Mouse (Mus musculus): Measurements from ENCODE around the gene Mrpl57. TPM values are rescaled to one million over a fixed set of nuclear protein-coding genes. Genes with fewer than 3 reads are reported as not detected.
A peak's percentile ranks its signal among the peaks of the same experiment; 100 is the strongest.
"Not testable (repeated sequence)": the region's sequence is repeated elsewhere in the genome, so short reads cannot be mapped to it uniquely, and the experiment has no call there.

Gene Mrpl57
- polyA plus RNA-seq, 1 experiment from 2014 or later: 157 TPM

- Histone ChIP-seq H3K9ac (ENCODE audit: low read length) (no peak overlapping the region), H3K9me3 (replicated peaks; ENCODE audit: control insufficient read depth, low read length) (no peaks in the 10 kb centered on the region), H3K36me3 (ENCODE audit: control insufficient read depth, insufficient read depth, low read length) (peaks cover 19% of the 10 kb centered on the region), H3K4me3 (replicated peaks; ENCODE audit: low read length) (no peak overlapping the region), H3K4me1 (ENCODE audit: control insufficient read depth, insufficient read depth, low read length) (no peaks in the 10 kb centered on the region; the same call in 1 of the 2 replicates), H3K4me2 (ENCODE audit: low read depth, low read length) (no peak overlapping the region), H3K27me3 (ENCODE audit: control insufficient read depth, insufficient read depth, low read length) (no peaks in the 10 kb centered on the region), H3K27ac (ENCODE audit: low read length) (no peak overlapping the region)
- no peak for ATAC-seq (ENCODE audit: insufficient read depth, low FRiP score)
- WGBS: 69% methylated on average over 5 of the region's 5 CpGs
Measured at GRCm38 (mm10) chr14:57808558-57808957, 17.5 kb upstream of the Mrpl57 start.

GRCm38 (mm10) chr14:57810886-57811285 lies 15.1 kb upstream of the Mrpl57 start:
- no peaks in the 10 kb centered on the region; the same call in 1 of the 2 replicates for H3K4me1 ChIP-seq (ENCODE audit: control insufficient read depth, insufficient read depth, low read length)
- WGBS: 67% methylated on average over 2 of the region's 2 CpGs
- peak; percentile 72 for ATAC-seq (ENCODE audit: insufficient read depth, low FRiP score)

GRCm38 (mm10) chr14:57811844-57812243 lies 14.2 kb upstream of the Mrpl57 start:
- Histone ChIP-seq H3K9ac (ENCODE audit: low read length) (no peak overlapping the region), H3K36me3 (ENCODE audit: control insufficient read depth, insufficient read depth, low read length) (peaks cover 18% of the 10 kb centered on the region), H3K27ac (ENCODE audit: low read length) (no peak overlapping the region), H3K9me3 (replicated peaks; ENCODE audit: control insufficient read depth, low read length) (no peaks in the 10 kb centered on the region), H3K27me3 (ENCODE audit: control insufficient read depth, insufficient read depth, low read length) (no peaks in the 10 kb centered on the region), H3K4me2 (ENCODE audit: low read depth, low read length) (no peak overlapping the region), H3K4me3 (replicated peaks; ENCODE audit: low read length) (no peak overlapping the region), H3K4me1 (ENCODE audit: control insufficient read depth, insufficient read depth, low read length) (no peaks in the 10 kb centered on the region; the same call in 1 of the 2 replicates)
- no peak for ATAC-seq (ENCODE audit: insufficient read depth, low FRiP score)
- WGBS: 98% methylated on average over 5 of the region's 5 CpGs

More at GRCm38 (mm10) chr14:57810886-57811285, 15.1 kb upstream of the Mrpl57 start:
- H3K9me3 ChIP-seq (replicated peaks; ENCODE audit: control insufficient read depth, low read length): no peaks in the 10 kb centered on the region
- no peaks in the 10 kb centered on the region for H3K27me3 ChIP-seq (ENCODE audit: control insufficient read depth, insufficient read depth, low read length)
- H3K4me2 ChIP-seq (ENCODE audit: low read depth, low read length): no peak overlapping the region
- no peak overlapping the region for H3K4me3 ChIP-seq (replicated peaks; ENCODE audit: low read length)
- H3K36me3 ChIP-seq (ENCODE audit: control insufficient read depth, insufficient read depth, low read length): peaks cover 25% of the 10 kb centered on the region
- H3K9ac ChIP-seq (ENCODE audit: low read length): no peak overlapping the region
- H3K27ac ChIP-seq (ENCODE audit: low read length): peak overlapping the region; percentile 78

GRCm38 (mm10) chr14:57820839-57821238 lies 5.2 kb upstream of the Mrpl57 start:
- Histone ChIP-seq H3K9me3 (replicated peaks; ENCODE audit: control insufficient read depth, low read length) (no peaks in the 10 kb centered on the region), H3K27me3 (ENCODE audit: control insufficient read depth, insufficient read depth, low read length) (no peaks in the 10 kb centered on the region), H3K4me1 (ENCODE audit: control insufficient read depth, insufficient read depth, low read length) (peaks cover 7% of the 10 kb centered on the region), H3K36me3 (ENCODE audit: control insufficient read depth, insufficient read depth, low read length) (peaks cover 13% of the 10 kb centered on the region; the same call in 1 of the 2 replicates), H3K9ac (ENCODE audit: low read length) (no peak overlapping the region), H3K4me2 (ENCODE audit: low read depth, low read length) (no peak overlapping the region), H3K4me3 (replicated peaks; ENCODE audit: low read length) (no peak overlapping the region), H3K27ac (ENCODE audit: low read length) (no peak overlapping the region)
- 74% methylated on average over 4 of the region's 4 CpGs for WGBS
- ATAC-seq (ENCODE audit: insufficient read depth, low FRiP score): no peak

- Histone ChIP-seq H3K9me3 (replicated peaks; ENCODE audit: control insufficient read depth, low read length) (no peaks in the 10 kb centered on the region), H3K4me2 (ENCODE audit: low read depth, low read length) (peak overlapping the region; percentile 83), H3K27me3 (ENCODE audit: control insufficient read depth, insufficient read depth, low read length) (no peaks in the 10 kb centered on the region), H3K4me1 (ENCODE audit: control insufficient read depth, insufficient read depth, low read length) (peaks cover 17% of the 10 kb centered on the region), H3K36me3 (ENCODE audit: control insufficient read depth, insufficient read depth, low read length) (no peaks in the 10 kb centered on the region), H3K4me3 (replicated peaks; ENCODE audit: low read length) (peak overlapping the region; percentile 68), H3K27ac (ENCODE audit: low read length) (peak overlapping the region; percentile 91; the same call in 1 of the 2 replicates), H3K9ac (ENCODE audit: low read length) (peak overlapping the region; percentile 90)
- no peak for ATAC-seq (ENCODE audit: insufficient read depth, low FRiP score)
- WGBS: 60% methylated on average over 1 of the region's 1 CpGs
Measured at GRCm38 (mm10) chr14:57827284-57827683, 1.2 kb downstream of the Mrpl57 start.

GRCm38 (mm10) chr14:57833526-57833925 lies 7.5 kb downstream of the Mrpl57 start:
- Histone ChIP-seq H3K36me3 (ENCODE audit: control insufficient read depth, insufficient read depth, low read length) (peaks cover 12% of the 10 kb centered on the region; the same call in 1 of the 2 replicates), H3K27me3 (ENCODE audit: control insufficient read depth, insufficient read depth, low read length) (no peaks in the 10 kb centered on the region), H3K9ac (ENCODE audit: low read length) (no peak overlapping the region), H3K27ac (ENCODE audit: low read length) (no peak overlapping the region), H3K4me3 (replicated peaks; ENCODE audit: low read length) (no peak overlapping the region), H3K9me3 (replicated peaks; ENCODE audit: control insufficient read depth, low read length) (no peaks in the 10 kb centered on the region), H3K4me1 (ENCODE audit: control insufficient read depth, insufficient read depth, low read length) (no peaks in the 10 kb centered on the region), H3K4me2 (ENCODE audit: low read depth, low read length) (no peak overlapping the region)
- ATAC-seq (ENCODE audit: insufficient read depth, low FRiP score): no peak
- 91% methylated on average over 2 of the region's 2 CpGs for WGBS

GRCm38 (mm10) chr14:57835157-57835556 lies 9.1 kb downstream of the Mrpl57 start:
- WGBS: 88% methylated on average over 10 of the region's 10 CpGs
- no peaks in the 10 kb centered on the region for H3K27me3 ChIP-seq (ENCODE audit: control insufficient read depth, insufficient read depth, low read length)
- ATAC-seq (ENCODE audit: insufficient read depth, low FRiP score): no peak

GRCm38 (mm10) chr14:57844535-57844934 lies 18.5 kb downstream of the Mrpl57 start:
- 90% methylated on average over 3 of the region's 3 CpGs for WGBS
- H3K9ac ChIP-seq (ENCODE audit: low read length): no peak overlapping the region
- H3K27ac ChIP-seq (ENCODE audit: low read length): no peak overlapping the region
- no peaks in the 10 kb centered on the region for H3K9me3 ChIP-seq (replicated peaks; ENCODE audit: control insufficient read depth, low read length)
- H3K4me2 ChIP-seq (ENCODE audit: low read depth, low read length): no peak overlapping the region
- H3K4me3 ChIP-seq (replicated peaks; ENCODE audit: low read length): no peak overlapping the region
- H3K27me3 ChIP-seq (ENCODE audit: control insufficient read depth, insufficient read depth, low read length): no peaks in the 10 kb centered on the region
- H3K36me3 ChIP-seq (ENCODE audit: control insufficient read depth, insufficient read depth, low read length): peaks cover 7% of the 10 kb centered on the region; the same call in 1 of the 2 replicates
- ATAC-seq (ENCODE audit: insufficient read depth, low FRiP score): no peak
- H3K4me1 ChIP-seq (ENCODE audit: control insufficient read depth, insufficient read depth, low read length): no peaks in the 10 kb centered on the region

More at GRCm38 (mm10) chr14:57835157-57835556, 9.1 kb downstream of the Mrpl57 start:
- Histone ChIP-seq H3K9ac (ENCODE audit: low read length) (no peak overlapping the region), H3K9me3 (replicated peaks; ENCODE audit: control insufficient read depth, low read length) (no peaks in the 10 kb centered on the region), H3K4me2 (ENCODE audit: low read depth, low read length) (no peak overlapping the region), H3K36me3 (ENCODE audit: control insufficient read depth, insufficient read depth, low read length) (peaks cover 12% of the 10 kb centered on the region; the same call in 1 of the 2 replicates), H3K4me3 (replicated peaks; ENCODE audit: low read length) (no peak overlapping the region), H3K4me1 (ENCODE audit: control insufficient read depth, insufficient read depth, low read length) (no peaks in the 10 kb centered on the region), H3K27ac (ENCODE audit: low read length) (no peak overlapping the region)

GRCm38 (mm10) chr14:57848061-57848460 lies 22.0 kb downstream of the Mrpl57 start:
- H3K27ac ChIP-seq (ENCODE audit: low read length); H3K36me3 ChIP-seq (ENCODE audit: control insufficient read depth, insufficient read depth, low read length); H3K27me3 ChIP-seq (ENCODE audit: control insufficient read depth, insufficient read depth, low read length); H3K4me3 ChIP-seq (replicated peaks; ENCODE audit: low read length); H3K9ac ChIP-seq (ENCODE audit: low read length); H3K4me2 ChIP-seq (ENCODE audit: low read depth, low read length); H3K4me1 ChIP-seq (ENCODE audit: control insufficient read depth, insufficient read depth, low read length); H3K9me3 ChIP-seq (replicated peaks; ENCODE audit: control insufficient read depth, low read length); ATAC-seq (ENCODE audit: insufficient read depth, low FRiP score): not testable (repeated sequence)
- 82% methylated on average over 5 of the region's 5 CpGs for WGBS

Data from stomach, embryonic 16.5 days (tissue).